Mouse (Mus musculus) activated CD4-positive, CD25-positive, alpha-beta regulatory T cell, adult 4 months (primary cell): ENCODE measurements around the gene Cacng8. TPM values are rescaled to one million over a fixed set of nuclear protein-coding genes. Genes with fewer than 3 reads are reported as not detected.

Experiments used
- ATAC-seq: one replicate; pipeline ENCODE4 v1.8.0; 2017
- polyA plus RNA-seq, 2 experiments: library from polyadenylated mRNA; unstranded; fragments of 100-300 nt; shearing (Covaris generic); gene quantifications; one replicate each; pipeline ENCODE4 v1.2.1; 2017

Cacng8 gene
- polyA plus RNA-seq, 2 experiments from 2014 or later: not detected

- ATAC-seq: no peak
These were observed 49.5 kb downstream of the Cacng8 start for GRCm38 (mm10) chr7:3439984-3440383.

DNA sequence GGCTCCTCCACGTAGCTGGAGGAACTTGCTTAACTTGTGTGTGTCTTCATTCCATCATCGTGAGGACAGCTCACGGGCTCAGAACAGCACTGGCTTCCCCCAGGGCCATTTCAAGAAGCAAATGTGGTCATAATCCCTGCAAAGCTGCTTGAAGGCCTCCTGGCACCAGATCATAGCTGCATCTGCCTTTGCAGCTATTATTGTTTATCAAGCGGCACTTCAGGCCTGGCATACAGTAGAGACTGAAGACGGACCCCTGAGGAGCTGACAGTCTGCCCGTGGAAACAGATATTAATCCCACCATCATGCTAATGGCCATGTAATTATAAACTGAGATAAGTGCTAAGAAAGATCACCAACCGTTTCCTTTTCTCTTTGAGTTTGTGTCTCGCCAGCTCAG, 50.0 kb downstream of the Cacng8 start:
- ATAC-seq: no peak

- ATAC-seq: no peak
These were observed 52.1 kb downstream of the Cacng8 start for GRCm38 (mm10) chr7:3442476-3443062.

- ATAC-seq: peak; percentile 64
These were observed 54.2 kb downstream of the Cacng8 start for GRCm38 (mm10) chr7:3444678-3445077.

- ATAC-seq: no peak
These were observed 56.1 kb downstream of the Cacng8 start for GRCm38 (mm10) chr7:3446584-3446983.

- ATAC-seq: no peak
These were observed 56.5 kb downstream of the Cacng8 start for GRCm38 (mm10) chr7:3447026-3447425.

GRCm38 (mm10) chr7:3448737-3449454, 58.4 kb downstream of the Cacng8 start:
- ATAC-seq: no peak

DNA sequence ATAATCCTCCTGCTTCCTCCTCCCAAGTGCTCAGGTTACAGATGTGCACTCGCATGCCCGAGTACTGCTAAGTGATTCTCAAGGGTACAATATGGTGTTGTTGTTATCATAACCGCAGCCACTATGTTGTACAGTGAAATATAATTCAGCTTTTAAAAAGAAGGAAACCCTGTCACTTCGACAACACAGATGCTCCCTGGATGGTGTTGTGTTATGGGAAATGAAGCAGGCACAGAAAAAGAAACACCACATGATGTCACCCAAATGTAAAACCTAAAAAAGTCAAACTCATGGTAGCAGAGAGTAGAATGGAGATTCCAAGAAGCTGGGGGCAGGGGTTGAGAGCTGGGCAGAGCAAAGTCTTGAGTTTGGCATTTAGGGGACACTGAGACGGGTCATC, 60.2 kb downstream of the Cacng8 start:
- no peak for ATAC-seq

- ATAC-seq: peak; percentile 51
These were observed 60.7 kb downstream of the Cacng8 start for GRCm38 (mm10) chr7:3451161-3451560.

- no peak for ATAC-seq
These were observed 62.5 kb downstream of the Cacng8 start for GRCm38 (mm10) chr7:3452821-3453485.

GRCm38 (mm10) chr7:3453486-3454183, 63.2 kb downstream of the Cacng8 start:
- ATAC-seq: no peak

- no peak for ATAC-seq
These were observed 66.8 kb downstream of the Cacng8 start for GRCm38 (mm10) chr7:3457111-3457840.

DNA sequence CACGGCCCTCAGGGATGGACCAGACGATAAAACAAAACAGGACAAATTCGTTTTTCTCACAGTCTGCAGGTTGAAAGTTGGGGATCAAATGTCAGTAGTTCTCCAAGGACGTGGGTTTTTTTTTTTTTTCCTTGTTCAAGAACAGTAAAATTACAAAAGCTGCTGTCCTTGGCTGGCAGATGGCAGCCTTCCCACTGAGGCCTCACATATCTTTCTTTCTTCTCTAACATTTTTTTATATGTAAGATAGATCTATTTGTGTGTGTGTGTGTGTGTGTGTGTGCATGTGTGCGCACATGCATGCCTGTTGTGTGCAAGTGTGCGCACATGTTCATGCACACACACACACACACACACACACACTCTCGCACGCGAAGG, 67.3 kb downstream of the Cacng8 start:
- ATAC-seq: no peak

GRCm38 (mm10) chr7:3460261-3460660, 69.8 kb downstream of the Cacng8 start:
- ATAC-seq: no peak

DNA sequence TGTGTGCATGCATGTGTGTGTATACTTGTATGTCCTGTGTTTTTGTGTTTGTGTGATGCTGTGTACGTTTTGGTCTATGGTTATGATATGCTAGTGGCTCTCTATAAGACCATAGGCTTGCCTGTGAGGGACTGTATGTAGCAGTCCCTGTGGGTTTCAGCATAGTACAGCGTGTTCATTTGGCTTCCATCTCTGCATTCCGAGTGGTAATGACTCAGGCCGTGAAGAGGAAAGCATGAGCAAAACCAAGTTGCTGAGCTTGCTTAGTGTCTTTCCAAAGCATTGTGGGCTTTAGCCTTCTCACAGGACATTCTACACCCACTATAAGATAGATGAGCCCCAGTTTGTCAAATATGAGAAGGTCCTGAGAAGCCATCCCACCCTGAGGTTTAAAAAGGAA, 72.8 kb downstream of the Cacng8 start:
- ATAC-seq: no peak

Other genes with a start within 250 kb of the Cacng8 start
- not detected for gene AU018091, start 221.5 kb upstream of the Cacng8 start, polyA plus RNA-seq
- gene Nlrp12, start 140.9 kb upstream of the Cacng8 start, polyA plus RNA-seq: under 1 TPM in 1 of 2 experiments, not detected in 1; 0.12 TPM
- 10 to 100 TPM in 1 of 2 experiments, 1 to 10 TPM in 1; 4.1 to 10.4 TPM for gene Myadm, start 101.6 kb upstream of the Cacng8 start, polyA plus RNA-seq
- not detected for gene Prkcg, start 101.5 kb upstream of the Cacng8 start, polyA plus RNA-seq
- gene Cacng7, start 57.7 kb upstream of the Cacng8 start, polyA plus RNA-seq: not detected
- gene Cacng6, start 33.5 kb downstream of the Cacng8 start, polyA plus RNA-seq: not detected
- gene Tarm1, start 111.9 kb downstream of the Cacng8 start, polyA plus RNA-seq: under 1 TPM in 1 of 2 experiments, not detected in 1; 0.33 TPM
- gene Oscar, start 225.5 kb downstream of the Cacng8 start, polyA plus RNA-seq: not detected
- 100 to 1,000 TPM; 684 to 742 TPM for gene Ndufa3, start 226.7 kb downstream of the Cacng8 start, polyA plus RNA-seq
- 10 to 100 TPM; 16.9 to 21.4 TPM for gene Tfpt, start 239.2 kb downstream of the Cacng8 start, polyA plus RNA-seq
- gene Prpf31, start 239.3 kb downstream of the Cacng8 start, polyA plus RNA-seq: 10 to 100 TPM; 78.4 to 96.2 TPM